Comparison of ENCODE assay signal across 8 mouse cellular contexts in genomic region chr10:128587697-128588096, GRCm38 (mm10). TPM values are rescaled to one million over a fixed set of nuclear protein-coding genes. Genes with fewer than 3 reads are reported as not detected.
DNase-seq lines count a peak whose midpoint lies in the region; ATAC-seq and TF ChIP-seq lines count a peak whose summit lies in the region.

No protein-coding gene starts in this region.

- ATAC-seq in kidney, embryonic 16.5 days (ENCODE audit: low FRiP score, low TSS enrichment), result 0 out of 2 replicates have a peak, but pooled peaks have one; percentile 7
- peak; percentile 69 for ATAC-seq in liver, postnatal 0 days

- WGBS in heart, embryonic 10.5 days, result 53% methylated on average over 8 of the region's 8 CpGs
- 53% methylated on average over 8 of the region's 8 CpGs for WGBS in kidney, embryonic 16.5 days
- 31% methylated on average over 8 of the region's 8 CpGs for WGBS in liver, postnatal 0 days (ENCODE audit: insufficient replicate concordance)

- peak overlapping the region; percentile 94 for H3K4me2 ChIP-seq in kidney, embryonic 16.5 days (replicated peaks; ENCODE audit: low read depth, low read length)
- peak overlapping the region; percentile 96 for H3K4me2 ChIP-seq in liver, postnatal 0 days (ENCODE audit: low read depth, low read length)

- H3K9ac ChIP-seq in kidney, embryonic 16.5 days (replicated peaks; ENCODE audit: low read length), result no peak overlapping the region
- peak overlapping the region; percentile 67 for H3K9ac ChIP-seq in liver, postnatal 0 days (replicated peaks)

- H3K9me3 ChIP-seq in heart, embryonic 10.5 days, result no peaks in the 10 kb centered on the region
- no peaks in the 10 kb centered on the region for H3K9me3 ChIP-seq in kidney, embryonic 16.5 days (ENCODE audit: low read length)
- no peaks in the 10 kb centered on the region for H3K9me3 ChIP-seq in liver, postnatal 0 days (ENCODE audit: low read length)

- no peak for TF ChIP-seq POLR2A in cortical plate, adult 2 months (IDR thresholded peaks at IDR 0.05; ENCODE audit: extremely low read depth, insufficient read depth, low read length)

- H3K27me3 ChIP-seq in heart, embryonic 10.5 days (ENCODE audit: insufficient read depth, poor library complexity, severe bottlenecking), result peaks cover 53% of the 10 kb centered on the region
- peaks cover 19% of the 10 kb centered on the region for H3K27me3 ChIP-seq in kidney, embryonic 16.5 days (ENCODE audit: insufficient read depth, low read length)
- peaks cover 40% of the 10 kb centered on the region for H3K27me3 ChIP-seq in liver, postnatal 0 days (ENCODE audit: insufficient read depth, low read length)

- TF ChIP-seq EP300 in liver, postnatal 0 days (IDR thresholded peaks at IDR 0.05; ENCODE audit: low read depth), result peak; percentile 55

- peaks cover 49% of the 10 kb centered on the region for H3K4me1 ChIP-seq in heart, embryonic 10.5 days
- H3K4me1 ChIP-seq in cortical plate, adult 2 months (ENCODE audit: control insufficient read depth, insufficient read depth, low read length), result no peaks in the 10 kb centered on the region
- peaks cover 23% of the 10 kb centered on the region for H3K4me1 ChIP-seq in kidney, embryonic 16.5 days (ENCODE audit: insufficient read depth, low read length)
- peaks cover 4% of the 10 kb centered on the region; the same call in 1 of the 2 replicates for H3K4me1 ChIP-seq in liver, postnatal 0 days (ENCODE audit: insufficient read depth)

- TF ChIP-seq CTCF in cortical plate, adult 2 months (IDR thresholded peaks at IDR 0.05; ENCODE audit: extremely low read depth, insufficient read depth, low read length), result no peak
- no peak for TF ChIP-seq CTCF in liver, postnatal 0 days (IDR thresholded peaks at IDR 0.05; ENCODE audit: low read depth)

- H3K27ac ChIP-seq in heart, embryonic 10.5 days, result 0 out of 2 replicates have a peak overlapping the region, but pooled peaks have one; percentile 11
- H3K27ac ChIP-seq in cortical plate, adult 2 months (ENCODE audit: insufficient read depth, low read length), result peak overlapping the region; percentile 58; the same call in 1 of the 2 replicates
- peak overlapping the region; percentile 2 for H3K27ac ChIP-seq in kidney, embryonic 16.5 days (ENCODE audit: low read length)
- H3K27ac ChIP-seq in liver, postnatal 0 days (ENCODE audit: low read depth), result peak overlapping the region; percentile 93

- H3K36me3 ChIP-seq in heart, embryonic 10.5 days, result no peaks in the 10 kb centered on the region
- no peaks in the 10 kb centered on the region for H3K36me3 ChIP-seq in kidney, embryonic 16.5 days (ENCODE audit: insufficient read depth, low read length)
- no peaks in the 10 kb centered on the region for H3K36me3 ChIP-seq in liver, postnatal 0 days (replicated peaks; ENCODE audit: insufficient read depth, low read length)

- peak overlapping the region; percentile 1; the same call in 1 of the 2 replicates for H3K4me3 ChIP-seq in heart, embryonic 10.5 days
- peak overlapping the region; percentile 16; the same call in 1 of the 2 replicates for H3K4me3 ChIP-seq in cortical plate, adult 2 months (ENCODE audit: insufficient read depth, low read length)
- no peak overlapping the region for H3K4me3 ChIP-seq in kidney, embryonic 16.5 days (ENCODE audit: low read length)
- H3K4me3 ChIP-seq in liver, postnatal 0 days (ENCODE audit: low read depth, low read length), result peak overlapping the region; percentile 79

- DNase-seq in heart, embryonic 10.5 days (ENCODE audit: low spot score), result no peak
- DNase-seq in heart, adult 8-10 months (ENCODE audit: low spot score), result no peak
- DNase-seq in liver, postnatal 0 days, result peak; percentile 63
- no peak for DNase-seq in cerebellum, postnatal 36 days
- DNase-seq in retina, postnatal 1 day, result no peak
- DNase-seq in spleen, postnatal 14 days (ENCODE audit: low spot score in 2 of 2), result no peak

RNA-seq across cellular contexts. Expression of gene Erbb3, which starts 1.8 kb away (rescaled TPM):
- 7.4 and 7.7 TPM in 2 replicates for polyA plus RNA-seq in heart, embryonic 10.5 days (2016; fragmentation: Nextera tagmentation; extraction: Ambion mirVana)
- total RNA-seq in heart, adult 8-10 months (2022), result 1 to 10 TPM; 6.9 to 8.5 (median 7.9) TPM
- polyA plus RNA-seq in cortical plate, adult 2 months (2012; rRNA removed), result 7.6 and 9.1 TPM in 2 replicates
- 11.5 and 12.8 TPM in 2 replicates for polyA plus RNA-seq in kidney, embryonic 16.5 days (2015; fragmentation: Nextera tagmentation; extraction: Ambion mirVana)
- 7.3 and 7.8 TPM in 2 replicates for polyA plus RNA-seq in liver, postnatal 0 days (2015; fragmentation: Nextera tagmentation; extraction: Ambion mirVana)

RNA-seq across cellular contexts. Expression of gene Pa2g4, which starts 21.9 kb away (rescaled TPM):
- 168 and 225 TPM in 2 replicates for polyA plus RNA-seq in heart, embryonic 10.5 days (2016; fragmentation: Nextera tagmentation; extraction: Ambion mirVana)
- 10 to 100 TPM; 35.0 to 47.9 (median 39.4) TPM for total RNA-seq in heart, adult 8-10 months (2022)
- polyA plus RNA-seq in cortical plate, adult 2 months (2012; rRNA removed), result 67.5 and 71.0 TPM in 2 replicates
- polyA plus RNA-seq in kidney, embryonic 16.5 days (2015; fragmentation: Nextera tagmentation; extraction: Ambion mirVana), result 200 and 203 TPM in 2 replicates
- polyA plus RNA-seq in liver, postnatal 0 days (2015; fragmentation: Nextera tagmentation; extraction: Ambion mirVana), result 81.9 and 85.1 TPM in 2 replicates

RNA-seq across cellular contexts. Expression of gene Rpl41, which starts 38.6 kb away (rescaled TPM):
- 2,301 and 2,407 TPM in 2 replicates for polyA plus RNA-seq in heart, embryonic 10.5 days (2016; fragmentation: Nextera tagmentation; extraction: Ambion mirVana)
- total RNA-seq in heart, adult 8-10 months (2022), result 1,000 to 10,000 TPM; 1,313 to 1,574 (median 1,476) TPM
- 2,251 and 2,284 TPM in 2 replicates for polyA plus RNA-seq in cortical plate, adult 2 months (2012; rRNA removed)
- polyA plus RNA-seq in kidney, embryonic 16.5 days (2015; fragmentation: Nextera tagmentation; extraction: Ambion mirVana), result 3,659 and 3,733 TPM in 2 replicates
- 2,058 and 2,065 TPM in 2 replicates for polyA plus RNA-seq in liver, postnatal 0 days (2015; fragmentation: Nextera tagmentation; extraction: Ambion mirVana)

RNA-seq across cellular contexts. Expression of gene Rps26, which starts 38.9 kb away (rescaled TPM):
- 400 and 429 TPM in 2 replicates for polyA plus RNA-seq in heart, embryonic 10.5 days (2016; fragmentation: Nextera tagmentation; extraction: Ambion mirVana)
- total RNA-seq in heart, adult 8-10 months (2022), result 100 to 1,000 TPM; 142 to 284 (median 234) TPM
- polyA plus RNA-seq in cortical plate, adult 2 months (2012; rRNA removed), result 354 and 390 TPM in 2 replicates
- polyA plus RNA-seq in kidney, embryonic 16.5 days (2015; fragmentation: Nextera tagmentation; extraction: Ambion mirVana), result 628 and 640 TPM in 2 replicates
- 469 and 517 TPM in 2 replicates for polyA plus RNA-seq in liver, postnatal 0 days (2015; fragmentation: Nextera tagmentation; extraction: Ambion mirVana)

RNA-seq across cellular contexts. Expression of gene Zc3h10, which starts 40.1 kb away (rescaled TPM):
- 11.2 and 12.8 TPM in 2 replicates for polyA plus RNA-seq in heart, embryonic 10.5 days (2016; fragmentation: Nextera tagmentation; extraction: Ambion mirVana)
- total RNA-seq in heart, adult 8-10 months (2022), result 1 to 10 TPM; 5.7 to 9.9 (median 6.8) TPM
- 11.9 and 12.9 TPM in 2 replicates for polyA plus RNA-seq in cortical plate, adult 2 months (2012; rRNA removed)
- 16.2 and 16.6 TPM in 2 replicates for polyA plus RNA-seq in kidney, embryonic 16.5 days (2015; fragmentation: Nextera tagmentation; extraction: Ambion mirVana)
- polyA plus RNA-seq in liver, postnatal 0 days (2015; fragmentation: Nextera tagmentation; extraction: Ambion mirVana), result 5.0 and 5.4 TPM in 2 replicates

Comparison
In these comparisons a context has a peak if more than half of its experiments do, and no peak if none do; other contexts are left out.
1. H3K27ac ChIP-seq: peak in every context shown above with its lines; median percentile 93 in liver, postnatal 0 days; 58 in cortical plate, adult 2 months; 11 in heart, embryonic 10.5 days; 2 in kidney, embryonic 16.5 days.